Mouse (Mus musculus): ENCODE results near the gene Mri1.

Gene Mri1

DNA sequence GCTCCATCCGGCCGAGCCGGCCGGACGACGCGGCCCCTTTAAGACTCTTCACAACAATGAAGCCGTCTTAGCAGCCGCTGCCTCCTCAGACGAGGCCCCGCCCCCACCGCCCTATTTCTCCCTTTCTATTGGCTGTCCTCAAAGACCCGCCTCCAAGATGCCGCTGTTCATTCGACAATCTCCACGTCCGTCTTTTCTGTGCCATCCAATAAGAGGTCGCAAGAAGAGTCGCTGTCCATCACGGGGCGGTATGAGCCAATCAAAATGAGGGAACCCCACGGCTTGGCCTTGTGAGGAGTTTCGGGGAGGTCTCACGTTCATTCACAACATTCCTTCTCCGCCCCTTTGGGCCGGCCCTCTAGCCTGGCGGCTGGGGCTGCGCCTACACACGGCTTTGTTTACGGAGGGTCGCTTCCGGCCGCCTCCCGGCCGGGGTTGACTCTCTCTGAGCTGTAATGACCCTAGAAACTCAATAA lies 20.1 kb downstream of the Mri1 start, which contains the start of gene Zswim4:
Zswim4 (minus strand) TSS at position 58 of the 476 bp plus-strand sequence.
- DNase-seq (ENCODE audit: low read depth, low spot score): peak; percentile 100

DNA sequence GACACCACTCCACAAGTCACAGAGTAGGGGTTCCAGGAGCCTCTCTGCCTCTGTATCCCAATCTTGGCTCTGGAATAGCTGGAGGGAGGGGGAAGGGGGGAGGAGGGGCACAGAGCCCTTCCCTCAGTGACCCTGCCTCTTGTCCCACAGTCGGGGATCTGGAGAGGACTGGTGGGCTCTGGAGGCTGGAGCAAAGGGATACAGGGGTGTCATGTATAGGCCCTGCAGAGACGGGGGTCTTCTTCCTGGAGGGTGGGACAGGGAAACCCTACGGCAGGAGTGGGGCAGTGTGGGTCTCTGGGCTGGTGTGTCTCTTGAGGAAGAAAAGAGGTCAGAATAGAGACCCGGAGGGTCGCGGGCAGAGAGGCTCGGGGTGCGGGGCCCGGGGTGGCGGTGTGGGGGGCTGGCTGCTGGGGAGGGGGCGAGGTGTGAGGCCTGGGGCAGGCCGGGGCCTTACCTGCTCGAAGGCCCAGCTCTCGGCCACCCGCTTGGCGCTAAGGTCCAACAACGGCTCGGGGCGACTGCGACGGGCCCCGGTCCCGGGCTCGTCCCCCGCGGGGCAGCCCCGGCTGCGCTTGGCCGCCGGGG lies 20.6 kb downstream of the Mri1 start:
- DNase-seq (ENCODE audit: low read depth, low spot score): no peak

DNA sequence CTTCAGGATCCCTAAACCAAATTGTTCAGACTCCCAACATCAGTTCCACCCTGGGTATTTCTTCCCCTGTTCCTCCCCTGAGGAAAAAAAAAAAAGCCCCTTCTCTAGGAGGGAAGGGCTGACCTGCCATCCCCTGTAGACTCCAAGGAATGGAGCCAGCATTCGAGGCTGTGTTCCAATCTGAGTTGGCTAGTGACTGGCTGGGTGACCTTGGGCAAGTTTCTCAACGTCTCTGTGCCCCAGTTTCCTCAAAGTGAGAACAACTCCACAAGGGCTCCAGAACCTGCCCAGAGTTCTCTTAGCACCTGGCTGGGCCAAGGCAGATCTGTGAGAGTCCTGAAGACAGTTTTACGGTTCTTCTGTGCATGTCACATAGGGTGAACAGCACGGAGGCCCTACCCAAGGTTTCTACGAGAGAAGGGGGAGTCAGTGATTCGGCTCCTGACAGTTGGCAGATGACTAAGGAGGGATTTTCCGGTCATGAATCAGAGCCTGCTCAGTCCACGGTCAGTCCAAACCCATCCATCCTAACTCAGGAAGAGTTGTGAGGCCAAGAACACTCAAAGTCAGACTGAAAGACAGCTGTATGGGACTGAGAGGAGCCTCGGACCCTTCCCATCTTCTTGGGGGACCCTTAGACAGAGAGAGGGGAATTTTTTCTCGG lies 21.2 kb downstream of the Mri1 start:
- no peak for DNase-seq (ENCODE audit: low read depth, low spot score)

GRCm38 (mm10) chr8:84233055-84233454 lies 24.1 kb downstream of the Mri1 start:
- no peak for DNase-seq (ENCODE audit: low read depth, low spot score)

- peak; percentile 69 for DNase-seq (ENCODE audit: low read depth, low spot score)
These were observed 26.4 kb downstream of the Mri1 start for GRCm38 (mm10) chr8:84230735-84231134.

- peak; percentile 90 for DNase-seq (ENCODE audit: low read depth, low spot score)
These were observed 33.6 kb downstream of the Mri1 start for GRCm38 (mm10) chr8:84223322-84224029.

GRCm38 (mm10) chr8:84222566-84223165 lies 34.5 kb downstream of the Mri1 start:
- no peak for DNase-seq (ENCODE audit: low read depth, low spot score)

GRCm38 (mm10) chr8:84220105-84220504 lies 37.0 kb downstream of the Mri1 start:
- DNase-seq (ENCODE audit: low read depth, low spot score): no peak

- peak; percentile 70 for DNase-seq (ENCODE audit: low read depth, low spot score)
These were observed 39.0 kb downstream of the Mri1 start for GRCm38 (mm10) chr8:84218143-84218542.

- no peak for DNase-seq (ENCODE audit: low read depth, low spot score)
These were observed 39.9 kb downstream of the Mri1 start for GRCm38 (mm10) chr8:84217206-84217605.

DNA sequence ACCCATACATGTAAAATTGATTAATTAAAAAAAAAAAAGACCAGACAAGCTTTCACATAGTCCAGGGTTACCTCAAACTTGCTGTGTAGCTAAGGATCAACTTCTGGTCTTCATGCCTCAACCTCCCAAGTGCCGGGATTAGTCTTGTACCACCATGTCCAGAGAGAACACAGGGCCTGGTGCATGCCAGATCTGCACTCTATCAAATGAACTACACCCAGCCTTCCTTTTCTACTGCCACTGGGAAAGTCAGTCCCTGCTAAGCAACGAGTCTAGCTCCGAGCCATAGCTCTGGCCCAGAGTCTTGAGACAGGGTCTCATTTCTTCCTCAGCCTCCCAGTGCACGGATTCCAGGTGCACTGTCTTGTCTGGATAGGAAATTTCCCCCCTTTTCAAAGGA lies 43.8 kb downstream of the Mri1 start:
- no peak for DNase-seq (ENCODE audit: low read depth, low spot score)

DNA sequence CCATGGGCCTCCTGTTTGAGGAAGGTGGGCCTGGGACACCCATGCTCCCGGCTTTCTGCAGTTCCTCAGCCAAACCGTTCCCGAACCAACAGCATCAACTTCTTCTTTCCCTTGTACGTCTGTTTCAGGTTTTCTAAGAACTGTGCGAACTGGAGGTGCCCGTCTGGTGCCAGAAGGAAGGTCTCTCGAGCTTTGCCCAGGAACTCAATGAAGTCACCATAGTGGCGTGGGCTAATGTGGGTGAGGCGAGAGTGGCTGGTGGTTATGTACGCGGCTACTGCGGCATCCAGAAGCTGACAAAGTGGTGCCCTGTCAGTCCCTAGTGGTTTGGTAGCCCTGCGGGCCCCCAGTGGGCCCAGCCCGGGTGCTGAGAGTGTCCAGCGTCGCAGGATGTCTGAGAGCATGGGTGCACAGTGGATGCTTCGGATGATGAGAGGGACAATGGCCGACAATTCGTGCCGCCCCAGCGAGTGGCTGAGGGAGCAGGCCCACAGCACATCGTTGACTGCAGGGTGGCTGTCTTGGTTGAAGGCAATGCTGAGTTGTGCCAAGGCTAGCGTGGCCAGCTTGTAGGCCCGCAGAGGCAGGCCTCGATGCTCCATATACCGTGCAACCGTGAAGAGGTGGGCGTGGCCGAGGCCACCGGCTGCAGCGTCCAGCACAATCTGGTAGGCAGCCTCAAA lies 45.1 kb downstream of the Mri1 start:
- DNase-seq (ENCODE audit: low read depth, low spot score): no peak

DNA sequence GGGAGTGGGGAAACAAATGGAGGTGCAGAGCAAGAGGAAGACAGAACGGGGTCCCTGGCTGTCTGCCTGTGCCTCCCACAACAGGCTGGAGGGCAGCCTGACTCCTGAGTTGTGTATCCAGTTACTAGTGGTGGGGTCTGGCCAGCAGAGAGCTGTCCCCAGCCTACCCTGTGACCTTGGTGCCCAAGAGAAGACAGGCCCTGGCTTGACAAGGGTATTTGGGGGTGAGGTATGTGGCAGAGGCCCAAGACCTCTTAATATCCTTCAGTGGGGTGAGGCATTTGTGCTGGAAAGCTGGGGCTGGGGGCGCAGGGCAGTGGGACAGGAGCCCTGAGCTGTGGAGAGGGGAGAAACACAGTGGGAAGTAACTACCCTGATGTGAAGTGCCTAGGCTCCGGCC lies 45.9 kb downstream of the Mri1 start:
- DNase-seq (ENCODE audit: low read depth, low spot score): no peak

DNA sequence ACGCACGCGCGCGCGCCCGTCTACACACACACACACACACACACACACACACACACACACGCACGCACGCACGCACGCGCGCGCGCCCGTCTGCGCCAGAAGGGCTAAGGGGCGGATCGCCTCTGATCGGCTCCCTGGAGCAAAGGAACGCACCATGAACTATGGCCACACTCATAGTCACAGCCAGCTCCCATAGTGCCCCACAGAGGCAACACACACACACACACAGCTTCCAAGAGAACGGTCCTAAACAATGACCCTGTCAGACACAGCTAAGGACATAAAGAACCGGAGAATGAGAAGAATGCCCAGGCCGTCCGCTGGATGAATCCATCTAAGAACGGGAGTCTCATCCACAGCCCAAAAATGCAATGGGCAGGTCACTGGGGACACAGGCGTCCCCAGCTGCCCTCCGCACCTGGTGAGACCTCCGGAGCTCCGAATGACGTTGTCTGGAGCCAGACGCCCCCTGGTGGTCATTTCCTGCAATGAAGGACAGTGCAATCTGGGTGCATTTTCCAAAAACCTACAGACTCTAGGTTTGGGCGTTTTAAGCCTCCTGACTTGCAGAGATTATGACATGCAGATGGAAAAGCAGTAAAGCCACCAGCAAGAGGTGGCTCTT lies 46.8 kb downstream of the Mri1 start:
- DNase-seq (ENCODE audit: low read depth, low spot score): peak; percentile 84

DNA sequence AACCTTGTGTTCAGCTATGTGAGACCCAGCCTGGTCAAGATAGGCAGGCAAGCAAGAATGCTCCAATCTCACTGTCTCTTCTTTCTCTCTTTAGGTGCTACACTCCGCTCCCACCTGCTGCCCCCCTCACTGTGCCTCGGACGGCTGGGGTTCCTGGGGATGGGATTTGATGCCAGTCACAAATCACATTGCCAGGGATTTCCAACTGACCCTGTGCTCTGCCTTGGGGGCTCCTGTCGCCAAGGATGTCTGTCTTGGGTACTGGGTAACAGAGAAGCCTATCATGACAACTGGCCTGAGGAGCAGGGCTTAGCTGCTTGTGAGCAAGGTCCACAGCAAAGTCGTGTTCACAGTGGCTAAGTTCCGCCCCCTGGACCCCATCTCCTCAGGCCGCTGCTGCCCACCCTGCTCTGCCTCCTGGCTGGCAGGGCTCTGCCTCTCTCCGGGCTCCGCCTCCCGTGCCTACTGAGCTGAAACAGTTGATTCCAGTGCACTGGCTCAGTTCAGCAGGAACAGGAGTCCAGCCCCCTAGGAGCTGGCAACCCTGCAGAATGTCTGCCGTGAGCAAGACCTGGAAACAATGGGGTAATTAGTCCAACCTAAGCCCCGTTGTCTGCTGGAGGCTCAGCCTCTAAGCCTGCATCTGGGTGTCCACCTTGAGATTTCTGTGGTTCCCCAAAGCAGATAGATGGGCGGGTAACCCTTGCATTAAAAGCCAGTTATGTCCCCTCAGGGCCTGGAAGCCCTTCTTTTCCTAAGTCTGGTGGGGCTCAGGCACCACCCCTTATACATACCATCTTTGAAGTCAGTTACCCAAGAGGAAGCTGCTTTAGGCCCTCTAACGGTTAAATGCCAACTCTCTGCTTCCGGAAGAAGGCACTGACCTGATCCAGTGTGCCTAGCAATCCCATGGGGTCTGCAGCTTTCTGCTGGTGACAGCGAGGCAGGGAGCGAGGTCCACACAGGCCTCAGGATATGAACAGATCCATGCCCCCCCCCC lies 48.4 kb downstream of the Mri1 start:
- DNase-seq (ENCODE audit: low read depth, low spot score): no peak

DNA sequence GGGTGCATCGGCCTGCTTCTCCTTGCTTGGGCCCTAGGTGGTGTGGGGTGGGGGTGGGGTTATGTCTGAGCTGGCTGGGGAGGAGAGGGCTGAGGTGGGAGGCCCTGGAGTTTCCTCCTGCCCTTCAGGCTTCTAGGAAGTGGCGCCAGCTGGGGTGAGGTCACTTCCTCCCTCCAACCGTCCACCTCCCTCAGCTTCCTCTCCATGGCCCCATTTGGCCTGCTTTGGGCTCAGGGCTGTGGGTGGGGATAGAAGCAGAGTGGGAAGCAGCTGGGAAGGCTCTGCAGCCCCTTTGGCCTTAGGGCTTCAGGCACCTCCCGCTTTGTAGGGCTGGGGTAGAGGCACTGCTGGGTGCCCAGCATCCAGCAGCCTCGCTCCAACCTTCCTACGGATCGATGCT lies 49.3 kb downstream of the Mri1 start:
- peak; percentile 46 for DNase-seq (ENCODE audit: low read depth, low spot score)

DNA sequence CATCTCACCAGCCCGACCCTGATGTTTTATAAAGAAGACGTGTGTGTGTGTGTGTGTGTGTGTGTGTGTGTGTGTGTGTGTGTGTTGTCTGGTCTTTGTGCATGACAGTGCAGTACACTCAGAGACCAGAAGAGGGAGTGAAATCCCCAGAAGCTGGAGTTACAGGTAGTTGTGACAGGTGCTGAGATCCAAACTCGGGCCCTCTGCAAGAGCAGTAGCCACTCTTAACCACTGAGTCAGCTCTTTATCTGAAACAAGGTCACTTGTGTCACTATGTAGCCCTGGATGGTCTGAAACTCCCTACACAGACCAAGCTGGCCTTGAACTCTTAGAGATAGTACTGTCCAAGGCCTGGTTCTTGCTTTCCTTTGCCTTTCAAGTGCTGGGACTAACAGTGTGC lies 50.5 kb downstream of the Mri1 start:
- peak; percentile 79 for DNase-seq (ENCODE audit: low read depth, low spot score)

- DNase-seq (ENCODE audit: low read depth, low spot score): no peak
These were observed 52.1 kb downstream of the Mri1 start for GRCm38 (mm10) chr8:84205073-84205472.

DNA sequence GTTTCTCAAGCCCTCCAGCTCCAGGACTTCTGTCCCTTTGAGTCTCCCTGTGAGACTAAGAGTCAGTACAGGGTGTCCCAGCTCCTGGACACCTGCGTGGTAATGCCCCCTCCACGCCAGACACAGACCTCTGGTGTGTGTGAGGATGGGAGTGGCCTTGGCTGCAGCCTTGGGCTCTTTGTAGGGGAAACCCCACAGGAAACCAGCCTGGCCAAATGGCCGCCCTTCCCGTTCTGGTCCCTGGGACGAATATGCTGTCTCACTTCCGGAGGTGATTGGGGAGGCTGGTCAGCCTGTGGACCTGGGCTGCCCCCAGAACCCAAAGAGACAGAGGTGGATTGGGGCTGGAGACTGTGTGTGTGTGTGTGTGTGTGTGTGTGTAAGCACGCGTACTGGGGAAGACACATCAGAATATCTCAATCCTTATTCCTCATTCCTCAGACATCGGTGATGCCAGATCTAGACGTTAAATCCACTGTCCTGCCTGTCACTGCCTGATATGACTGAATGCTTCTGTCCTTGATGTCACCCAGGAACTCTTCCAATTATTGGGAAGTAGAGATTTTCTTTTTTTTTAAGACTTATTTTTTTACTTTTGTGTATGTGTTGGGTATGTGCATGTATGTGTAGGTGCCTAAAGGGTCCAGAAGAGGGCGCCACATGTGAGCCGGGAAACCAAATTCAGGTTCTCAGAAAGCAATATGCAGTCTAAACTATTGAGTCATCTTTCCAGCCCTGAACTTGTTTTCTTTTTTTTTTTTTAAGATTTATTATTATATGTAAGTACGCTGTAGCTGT lies 53.0 kb downstream of the Mri1 start:
- DNase-seq (ENCODE audit: low read depth, low spot score): peak; percentile 78

Data from R1 (cell line).